Mouse (Mus musculus): ENCODE data around the gene Snapc5. TPM values are rescaled to one million over a fixed set of nuclear protein-coding genes. Genes with fewer than 3 reads are reported as not detected.
A peak's percentile ranks its signal among the peaks of the same experiment; 100 is the strongest.
"Not testable (repeated sequence)": the region's sequence is repeated elsewhere in the genome, so short reads cannot be mapped to it uniquely, and the experiment has no call there.

Gene Snapc5
- total and polyA plus RNA-seq, 2 experiments: 5.6 to 13.9 TPM

GRCm38 (mm10) chr9:64197524-64197923, 18.4 kb downstream of the Snapc5 start:
- no peak for DNase-seq (ENCODE audit: extremely low read depth, low read depth, low spot score)
- no peak overlapping the region for H3K27ac ChIP-seq (replicated peaks; ENCODE audit: insufficient read depth, low read depth, low read length)
- H3K36me3 ChIP-seq (ENCODE audit: control insufficient read depth, insufficient read depth, low read length): peaks cover 32% of the 10 kb centered on the region
- WGBS: 93% methylated on average over 8 of the region's 8 CpGs
- H3K9ac ChIP-seq (ENCODE audit: low read depth, low read length): no peak overlapping the region
- no peaks in the 10 kb centered on the region for H3K27me3 ChIP-seq (ENCODE audit: control insufficient read depth, insufficient read depth, low read length)
- H3K4me1 ChIP-seq (ENCODE audit: control insufficient read depth, insufficient read depth, low read length): no peaks in the 10 kb centered on the region
- H3K79me2 ChIP-seq (ENCODE audit: control insufficient read depth, insufficient read depth, low read length): no peaks in the 10 kb centered on the region
- no peak for TF ChIP-seq CTCF (IDR thresholded peaks at IDR 0.05; ENCODE audit: low read depth, low read length)
- no peak for TF ChIP-seq POLR2A (IDR thresholded peaks at IDR 0.05; ENCODE audit: extremely low read depth, insufficient read depth, low read length)
- H3K4me3 ChIP-seq (ENCODE audit: insufficient read depth, low read depth, low read length): no peak overlapping the region

GRCm38 (mm10) chr9:64198068-64198762, 19.1 kb downstream of the Snapc5 start:
- Histone ChIP-seq H3K4me1 (ENCODE audit: control insufficient read depth, insufficient read depth, low read length) (no peaks in the 10 kb centered on the region), H3K9ac (ENCODE audit: low read depth, low read length) (no peak overlapping the region), H3K36me3 (ENCODE audit: control insufficient read depth, insufficient read depth, low read length) (peaks cover 28% of the 10 kb centered on the region), H3K4me3 (ENCODE audit: insufficient read depth, low read depth, low read length) (no peak overlapping the region), H3K79me2 (ENCODE audit: control insufficient read depth, insufficient read depth, low read length) (no peaks in the 10 kb centered on the region), H3K27ac (replicated peaks; ENCODE audit: insufficient read depth, low read depth, low read length) (no peak overlapping the region), H3K27me3 (ENCODE audit: control insufficient read depth, insufficient read depth, low read length) (no peaks in the 10 kb centered on the region)
- no peak for TF ChIP-seq POLR2A (IDR thresholded peaks at IDR 0.05; ENCODE audit: extremely low read depth, insufficient read depth, low read length)
- TF ChIP-seq CTCF (IDR thresholded peaks at IDR 0.05; ENCODE audit: low read depth, low read length): no peak
- WGBS: over 99% methylated on average over 5 of the region's 5 CpGs
- no peak for DNase-seq (ENCODE audit: extremely low read depth, low read depth, low spot score)

GRCm38 (mm10) chr9:64198763-64199418, 19.8 kb downstream of the Snapc5 start:
- not testable (repeated sequence) for H3K4me3 ChIP-seq (ENCODE audit: insufficient read depth, low read depth, low read length); H3K9ac ChIP-seq (ENCODE audit: low read depth, low read length); H3K4me1 ChIP-seq (ENCODE audit: control insufficient read depth, insufficient read depth, low read length); H3K79me2 ChIP-seq (ENCODE audit: control insufficient read depth, insufficient read depth, low read length); H3K27ac ChIP-seq (replicated peaks; ENCODE audit: insufficient read depth, low read depth, low read length); DNase-seq (ENCODE audit: extremely low read depth, low read depth, low spot score); H3K27me3 ChIP-seq (ENCODE audit: control insufficient read depth, insufficient read depth, low read length)
- peaks cover 22% of the 10 kb centered on the region for H3K36me3 ChIP-seq (ENCODE audit: control insufficient read depth, insufficient read depth, low read length)
- WGBS: 90% methylated on average over 7 of the region's 7 CpGs

- no peaks in the 10 kb centered on the region for H3K4me1 ChIP-seq (ENCODE audit: control insufficient read depth, insufficient read depth, low read length)
- no peak overlapping the region for H3K27ac ChIP-seq (replicated peaks; ENCODE audit: insufficient read depth, low read depth, low read length)
- 46% methylated on average over 2 of the region's 2 CpGs for WGBS
- no peaks in the 10 kb centered on the region for H3K79me2 ChIP-seq (ENCODE audit: control insufficient read depth, insufficient read depth, low read length)
- H3K9ac ChIP-seq (ENCODE audit: low read depth, low read length): no peak overlapping the region
- peak; percentile 55 for DNase-seq (ENCODE audit: extremely low read depth, low read depth, low spot score)
- peaks cover 24% of the 10 kb centered on the region for H3K36me3 ChIP-seq (ENCODE audit: control insufficient read depth, insufficient read depth, low read length)
- H3K27me3 ChIP-seq (ENCODE audit: control insufficient read depth, insufficient read depth, low read length): no peaks in the 10 kb centered on the region
- no peak overlapping the region for H3K4me3 ChIP-seq (ENCODE audit: insufficient read depth, low read depth, low read length)
- TF ChIP-seq CTCF (IDR thresholded peaks at IDR 0.05; ENCODE audit: low read depth, low read length): no peak
- no peak for TF ChIP-seq POLR2A (IDR thresholded peaks at IDR 0.05; ENCODE audit: extremely low read depth, insufficient read depth, low read length)
Observed at GRCm38 (mm10) chr9:64199897-64200296, 20.8 kb downstream of the Snapc5 start.

- DNase-seq (ENCODE audit: extremely low read depth, low read depth, low spot score): no peak
- Histone ChIP-seq H3K4me3 (ENCODE audit: insufficient read depth, low read depth, low read length) (no peak overlapping the region), H3K9ac (ENCODE audit: low read depth, low read length) (no peak overlapping the region), H3K27me3 (ENCODE audit: control insufficient read depth, insufficient read depth, low read length) (no peaks in the 10 kb centered on the region), H3K27ac (replicated peaks; ENCODE audit: insufficient read depth, low read depth, low read length) (no peak overlapping the region), H3K36me3 (ENCODE audit: control insufficient read depth, insufficient read depth, low read length) (peaks cover 35% of the 10 kb centered on the region), H3K4me1 (ENCODE audit: control insufficient read depth, insufficient read depth, low read length) (no peaks in the 10 kb centered on the region), H3K79me2 (ENCODE audit: control insufficient read depth, insufficient read depth, low read length) (no peaks in the 10 kb centered on the region)
- TF ChIP-seq CTCF (IDR thresholded peaks at IDR 0.05; ENCODE audit: low read depth, low read length) (no peak), POLR2A (IDR thresholded peaks at IDR 0.05; ENCODE audit: extremely low read depth, insufficient read depth, low read length) (no peak)
Observed at GRCm38 (mm10) chr9:64202331-64202730, 23.3 kb downstream of the Snapc5 start.

GRCm38 (mm10) chr9:64202866-64203265, 23.8 kb downstream of the Snapc5 start:
- Histone ChIP-seq H3K4me1 (ENCODE audit: control insufficient read depth, insufficient read depth, low read length) (no peaks in the 10 kb centered on the region), H3K27ac (replicated peaks; ENCODE audit: insufficient read depth, low read depth, low read length) (no peak overlapping the region), H3K4me3 (ENCODE audit: insufficient read depth, low read depth, low read length) (no peak overlapping the region), H3K9ac (ENCODE audit: low read depth, low read length) (no peak overlapping the region), H3K36me3 (ENCODE audit: control insufficient read depth, insufficient read depth, low read length) (peaks cover 36% of the 10 kb centered on the region), H3K27me3 (ENCODE audit: control insufficient read depth, insufficient read depth, low read length) (no peaks in the 10 kb centered on the region), H3K79me2 (ENCODE audit: control insufficient read depth, insufficient read depth, low read length) (no peaks in the 10 kb centered on the region)
- DNase-seq (ENCODE audit: extremely low read depth, low read depth, low spot score): no peak
- no peak for TF ChIP-seq POLR2A (IDR thresholded peaks at IDR 0.05; ENCODE audit: extremely low read depth, insufficient read depth, low read length)
- TF ChIP-seq CTCF (IDR thresholded peaks at IDR 0.05; ENCODE audit: low read depth, low read length): no peak
